Mouse (Mus musculus) myocyte (in vitro differentiated cells): ENCODE measurements around the gene Fam206a.

Source experiments
- MYOG ChIP-seq, 3 experiments: IDR thresholded peaks; one replicate each; pipeline ENCODE4 v1.6.1; 2011; ENCODE audit warnings: control low read depth in 2 of 3, low read depth in 2 of 3, mild to moderate bottlenecking in 2 of 3; ENCODE audit not compliant: insufficient read length in 2 of 3, control insufficient read depth in 1 of 3, insufficient read depth in 1 of 3
- POLR2A ChIP-seq: IDR thresholded peaks from one replicate; pipeline ENCODE4 v1.6.1; 2011; ENCODE audit warnings: low read depth, mild to moderate bottlenecking, control low read depth, moderate library complexity; ENCODE audit not compliant: insufficient read length
- TCF12 ChIP-seq: IDR thresholded peaks from one replicate; pipeline ENCODE4 v1.6.1; 2011; ENCODE audit warnings: mild to moderate bottlenecking, control low read depth; ENCODE audit not compliant: poor library complexity, insufficient read depth, severe bottlenecking

DNA sequence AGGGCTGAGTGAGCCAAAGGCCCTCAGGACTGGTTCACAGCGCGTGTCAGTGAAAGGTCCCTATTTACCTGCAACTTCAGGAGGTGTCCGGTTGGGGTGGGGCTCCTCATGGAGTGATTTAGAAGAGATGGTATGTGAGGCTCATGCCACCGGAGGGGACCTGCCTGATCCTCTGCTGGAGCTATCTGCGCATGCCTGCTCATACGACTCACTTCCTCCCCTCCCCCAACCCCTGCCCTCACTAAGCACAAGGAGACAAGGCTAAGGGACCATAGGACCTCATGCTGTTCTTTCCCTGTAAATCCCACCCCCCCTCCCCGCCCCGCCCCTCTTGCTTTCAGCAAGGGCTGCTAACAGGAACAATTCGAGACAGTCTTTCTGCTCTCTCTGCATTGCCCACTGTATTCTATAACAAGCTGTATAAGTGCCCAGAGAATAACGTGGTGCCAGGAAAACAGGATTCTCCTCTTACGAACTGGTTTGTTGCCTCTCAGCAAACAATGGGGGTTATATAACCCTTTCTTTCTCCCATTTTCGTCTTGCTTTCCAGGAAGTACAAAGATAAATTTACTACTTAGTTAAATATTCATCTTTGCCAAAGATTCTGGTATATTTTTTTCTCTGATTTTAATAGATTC lies 43.9 kb downstream of the Fam206a start:
- TF ChIP-seq TCF12: no peak
- no peak for TF ChIP-seq POLR2A
- no peak for TF ChIP-seq MYOG (IDR thresholded peaks at IDR 0.05; ENCODE audit: control insufficient read depth in 1 of 3, insufficient read depth in 1 of 3, insufficient read length in 2 of 3, low read depth in 2 of 3)
